Mouse (Mus musculus) thymus, postnatal 10 days (tissue): ENCODE data around the gene Slc5a4a.
A peak's percentile ranks its signal among the peaks of the same experiment; 100 is the strongest.

ENCODE experiments used
- DNase-seq, 2 experiments: peaks; one replicate each; pipeline ENCODE4 v3.0.0; 2021; ENCODE audit warnings: low spot score in 2 of 2

Slc5a4a gene

GRCm38 (mm10) chr10:76217056-76217455 lies 69.8 kb downstream of the Slc5a4a start:
- DNase-seq, result no peak

GRCm38 (mm10) chr10:76218240-76218639 lies 71.0 kb downstream of the Slc5a4a start:
- DNase-seq, result no peak

GRCm38 (mm10) chr10:76225944-76226343 lies 78.7 kb downstream of the Slc5a4a start:
- no peak for DNase-seq

- no peak for DNase-seq
Observed at GRCm38 (mm10) chr10:76229627-76230026, 82.4 kb downstream of the Slc5a4a start.

GRCm38 (mm10) chr10:76237341-76238225 lies 90.3 kb downstream of the Slc5a4a start, which contains the start of gene Prmt2:
TSS of gene Prmt2 (minus strand) at chr10:76237865.
- DNase-seq, result peak; percentile 72 to 84
